Mouse (Mus musculus) CH12.LX (cell line): ENCODE data around the gene Slamf6. TPM values are rescaled to one million over a fixed set of nuclear protein-coding genes. Genes with fewer than 3 reads are reported as not detected.

Source experiments
- DNase-seq: peaks from one replicate; pipeline ENCODE4 v3.0.0-alpha.2; 2013; ENCODE audit errors: extremely low read depth
- H3K27ac ChIP-seq: 2 replicates; pipeline ENCODE4 v1.5.1; 2012; ENCODE audit warnings: low read depth, mild to moderate bottlenecking, control low read depth, moderate library complexity; ENCODE audit not compliant: insufficient read depth
- H3K27me3 ChIP-seq: replicated peaks from 2 replicates; pipeline ENCODE3; 2012; ENCODE audit warnings: inconsistent platforms
- H3K36me3 ChIP-seq, 2 experiments: replicated peaks in 1 of 2; 2 replicates each; pipeline versions ENCODE3 to v1.6.1; 2012; ENCODE audit warnings: inconsistent platforms in 1 of 2, low read length in 1 of 2, mild to moderate bottlenecking in 1 of 2, mixed read lengths in 1 of 2, moderate library complexity in 1 of 2; ENCODE audit not compliant: control insufficient read depth in 1 of 2, insufficient read depth in 1 of 2
- H3K4me1 ChIP-seq, 2 experiments: 2 replicates each; pipeline ENCODE4 v1.6.1; 2012; ENCODE audit warnings: inconsistent platforms in 1 of 2, moderate library complexity in 1 of 2; ENCODE audit not compliant: insufficient read depth in 2 of 2, control insufficient read depth in 1 of 2
- H3K4me2 ChIP-seq: 2 replicates; pipeline ENCODE4 v1.6.1; 2012; ENCODE audit warnings: low read depth, mild to moderate bottlenecking, control low read depth; ENCODE audit not compliant: poor library complexity, insufficient read depth, severe bottlenecking
- H3K4me3 ChIP-seq, 3 experiments: fragments of 150-350 bp in 1 of 3; sonication (generic) in 1 of 3; replicated peaks in 1 of 3; 2 replicates each; pipeline versions ENCODE3 to v1.5.1; 2011 to 2012; ENCODE audit warnings: low read depth in 2 of 3, low read length in 2 of 3, mild to moderate bottlenecking in 2 of 3, moderate library complexity in 2 of 3, control low read depth in 1 of 3, improper control_type of control experiment in 1 of 3, inconsistent platforms in 1 of 3, mixed read lengths in 1 of 3; ENCODE audit not compliant: poor library complexity in 1 of 3
- H3K79me2 ChIP-seq: replicated peaks from 2 replicates; pipeline ENCODE4 v1.6.1; 2012; ENCODE audit warnings: mild to moderate bottlenecking, moderate library complexity; ENCODE audit not compliant: control insufficient read depth, poor library complexity, insufficient read depth, severe bottlenecking; ENCODE audit errors: extremely low read depth
- H3K9ac ChIP-seq: 2 replicates; pipeline ENCODE4 v1.6.1; 2012; ENCODE audit warnings: low read depth, mild to moderate bottlenecking, control low read depth, moderate library complexity; ENCODE audit not compliant: insufficient read depth
- H3K9me3 ChIP-seq: replicated peaks from 2 replicates; pipeline ENCODE3; 2012; ENCODE audit warnings: low read length, inconsistent platforms, mixed read lengths
- BHLHE40 ChIP-seq: IDR thresholded peaks from 2 replicates; pipeline ENCODE4 v1.6.1; 2011; ENCODE audit warnings: mild to moderate bottlenecking, low read depth, low read length, improper control_type of control experiment
- CHD2 ChIP-seq: IDR thresholded peaks from 2 replicates; pipeline ENCODE4 v1.6.1; 2011; ENCODE audit warnings: low read length, improper control_type of control experiment
- HCFC1 ChIP-seq: IDR thresholded peaks from 2 replicates; pipeline ENCODE4 v1.6.1; 2012; ENCODE audit warnings: low read depth, mild to moderate bottlenecking, inconsistent platforms, low read length, improper control_type of control experiment
- KAT2A ChIP-seq: IDR thresholded peaks from 2 replicates; pipeline ENCODE4 v1.6.1; 2012; ENCODE audit warnings: low read length, improper control_type of control experiment, inconsistent platforms; ENCODE audit not compliant: insufficient replicate concordance
- NELFE ChIP-seq: IDR thresholded peaks from 2 replicates; pipeline ENCODE4 v1.6.1; 2011; ENCODE audit warnings: low read depth, low read length, improper control_type of control experiment
- NRF1 ChIP-seq: IDR thresholded peaks from 2 replicates; pipeline ENCODE4 v1.6.1; 2014; ENCODE audit warnings: low read depth, mild to moderate bottlenecking, inconsistent platforms, low read length, improper control_type of control experiment, moderate library complexity
- PAX5 ChIP-seq: IDR thresholded peaks from 2 replicates; pipeline ENCODE4 v1.6.1; 2012; ENCODE audit warnings: low read length, inconsistent platforms, mixed read lengths
- POLR2A ChIP-seq: IDR thresholded peaks from 2 replicates; pipeline ENCODE4 v1.6.1; 2011; ENCODE audit warnings: low read depth, mild to moderate bottlenecking, improper control_type of control experiment, low read length
- RAD21 ChIP-seq: IDR thresholded peaks from 2 replicates; pipeline ENCODE4 v1.6.1; 2011; ENCODE audit warnings: low read depth, mild to moderate bottlenecking, low read length, improper control_type of control experiment, moderate library complexity
- USF1 ChIP-seq: IDR thresholded peaks from 2 replicates; pipeline ENCODE4 v1.6.1; 2014; ENCODE audit warnings: low read depth, mild to moderate bottlenecking, inconsistent platforms, low read length, improper control_type of control experiment
- USF2 ChIP-seq: conservative IDR thresholded peaks from 2 replicates; pipeline ENCODE4 v1.6.1; 2011; ENCODE audit warnings: low read depth, low read length, improper control_type of control experiment
- ZC3H11A ChIP-seq: IDR thresholded peaks from 2 replicates; pipeline ENCODE4 v1.6.1; 2012; ENCODE audit warnings: low read depth, mild to moderate bottlenecking, inconsistent platforms, low read length, improper control_type of control experiment
- ZKSCAN1 ChIP-seq: IDR thresholded peaks from 2 replicates; pipeline ENCODE4 v1.6.1; 2012; ENCODE audit warnings: low read depth, inconsistent platforms, low read length, improper control_type of control experiment, borderline replicate concordance
- ZNF384 ChIP-seq: IDR thresholded peaks from 2 replicates; pipeline ENCODE4 v1.6.1; 2012; ENCODE audit warnings: low read depth, low read length, improper control_type of control experiment, inconsistent platforms
- dilution Hi-C: fragments of 300-500 bp; cut with MboI; formaldehyde crosslinking; loops from 2 replicates; pipeline ENCODE4 v1.14.3; 2020; ENCODE audit warnings: low sequenced_read_pairs; ENCODE audit not compliant: extremely low pct_unique_long_range_greater_than_20kb, extremely low pct_ligation_motif_present
- in situ Hi-C: fragments of 300-500 bp; cut with MboI; formaldehyde crosslinking; loops from 3 replicates; pipeline ENCODE4 v1.14.3; 2019; ENCODE audit warnings: low sequenced_read_pairs, low pct_ligation_motif_present, low pct_unique_long_range_greater_than_20kb, mixed read lengths
- polyA plus RNA-seq: library from polyadenylated mRNA; unstranded; fragments of >175 nt; gene quantifications from 2 replicates; pipeline ENCODE4 v1.2.1, GENCODE M21; 2012; ENCODE audit warnings: low read depth; ENCODE audit not compliant: insufficient read length
- total RNA-seq, 2 experiments: library from RNA; depleted of rRNA; stranded (reverse); fragments of 300-350 nt in 1 of 2; fragments of >200 nt in 1 of 2; gene quantifications; 2 replicates each; pipeline ENCODE4 v1.2.3; 2012 to 2014

The Slamf6 gene
- total and polyA plus RNA-seq, 3 experiments, result 50.9 to 180 (median 127) TPM

DNA sequence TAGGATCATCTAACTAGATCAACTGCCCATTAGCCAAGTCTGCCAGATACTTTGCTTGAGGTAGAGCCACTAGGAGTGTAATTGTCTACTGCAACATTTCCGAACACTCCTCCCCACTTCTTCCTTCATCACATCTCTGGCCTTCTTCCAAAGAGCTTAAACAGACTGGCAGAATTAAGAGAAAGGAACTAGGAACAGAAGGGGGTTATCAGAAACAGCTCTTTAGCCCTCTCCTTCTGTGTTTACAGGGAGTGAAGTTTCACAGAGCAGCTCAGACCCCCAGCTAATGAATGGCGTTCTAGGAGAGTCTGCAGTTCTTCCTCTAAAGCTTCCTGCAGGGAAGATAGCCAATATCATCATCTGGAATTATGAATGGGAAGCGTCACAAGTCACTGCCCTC, 16.5 kb downstream of the Slamf6 start:
- H3K36me3 ChIP-seq, result peaks cover 61 to 88% of the 10 kb centered on the region in 2 experiments
- H3K27ac ChIP-seq, result no peak overlapping the region
- no peak overlapping the region for H3K9ac ChIP-seq
- dilution Hi-C loops, result no loop called here
- H3K9me3 ChIP-seq, result peaks cover 4% of the 10 kb centered on the region
- in situ Hi-C loops, result no loop called here
- H3K4me3 ChIP-seq, result no peak overlapping the region
- TF ChIP-seq NELFE (no peak), ZC3H11A (no peak), USF1 (no peak), HCFC1 (no peak), ZNF384 (no peak), USF2 (no peak)
- no peak for DNase-seq
- peaks cover 0 to 24% of the 10 kb centered on the region in 2 experiments; a peak in 3 of 4 replicates for H3K4me1 ChIP-seq
- H3K79me2 ChIP-seq, result peaks cover 12% of the 10 kb centered on the region; the same call in 1 of the 2 replicates
- no peaks in the 10 kb centered on the region for H3K27me3 ChIP-seq
- no peak overlapping the region for H3K4me2 ChIP-seq

DNA sequence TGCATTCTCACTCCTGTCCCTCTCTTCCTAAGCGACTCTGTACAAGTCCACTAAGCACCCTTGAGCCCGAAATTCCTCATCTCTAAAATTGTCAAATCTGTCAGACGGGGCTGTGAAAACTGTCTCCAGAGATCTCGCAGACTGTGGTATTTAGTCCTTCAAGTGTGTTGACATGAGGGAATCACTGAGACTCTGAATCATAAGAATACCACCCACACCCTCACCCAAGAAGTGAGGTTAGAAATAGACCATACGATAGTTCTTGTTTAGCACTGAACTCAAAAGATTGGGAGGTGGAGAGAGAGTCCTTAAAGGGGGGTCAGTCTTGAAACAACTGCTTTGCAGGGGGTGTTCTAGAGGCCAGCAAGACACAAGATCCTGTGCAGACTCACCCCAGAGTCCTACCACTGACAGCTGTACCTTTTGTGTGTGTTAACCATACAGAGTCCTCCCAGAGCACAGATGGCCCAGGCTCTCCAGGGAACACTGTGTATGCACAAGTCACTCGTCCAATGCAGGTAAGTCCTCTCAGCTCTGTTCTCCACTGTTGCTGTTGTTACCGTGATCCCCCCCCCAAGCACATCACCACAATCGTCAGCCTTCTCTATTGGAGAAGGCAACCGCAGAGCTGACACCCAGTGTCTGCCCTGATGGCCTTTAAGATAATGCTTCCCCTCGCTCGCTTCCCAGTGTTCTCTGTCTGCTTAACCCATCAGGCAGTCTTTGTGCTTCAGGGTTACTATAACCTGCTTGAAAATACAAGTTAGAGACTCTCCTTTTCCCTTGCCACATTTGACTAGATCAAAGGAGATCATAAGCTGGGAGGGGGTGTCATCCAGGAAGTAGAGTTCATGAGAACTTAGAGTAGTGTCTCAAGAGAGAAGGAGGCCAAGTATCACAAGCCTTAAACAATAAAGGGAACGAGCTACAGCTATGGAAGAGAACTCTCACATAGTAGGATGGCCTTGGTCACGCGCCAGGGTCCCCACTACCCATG, 21.9 kb downstream of the Slamf6 start:
- in situ Hi-C loops, result loop anchor here (5.0 kb wide), 1 partner anchor 53 kb away; no protein-coding TSS in a partner anchor
- H3K27ac ChIP-seq, result no peak overlapping the region
- dilution Hi-C loops, result no loop called here
- no peak for DNase-seq
- H3K9ac ChIP-seq, result no peak overlapping the region
- H3K27me3 ChIP-seq, result no peaks in the 10 kb centered on the region
- H3K36me3 ChIP-seq, result peaks cover 75 to 91% of the 10 kb centered on the region in 2 experiments
- H3K79me2 ChIP-seq, result no peaks in the 10 kb centered on the region
- H3K4me3 ChIP-seq, result no peak overlapping the region
- peaks cover 4% of the 10 kb centered on the region for H3K9me3 ChIP-seq
- H3K4me2 ChIP-seq, result no peak overlapping the region
- peaks cover 0 to 5% of the 10 kb centered on the region in 2 experiments; a peak in 1 of 4 replicates for H3K4me1 ChIP-seq
- TF ChIP-seq PAX5 (no peak), CHD2 (no peak), ZKSCAN1 (no peak), BHLHE40 (no peak), KAT2A (no peak), RAD21 (no peak), NRF1 (no peak), POLR2A (no peak)
